23 mouse cellular contexts compared by ENCODE assay signal in the genomic region with DNA sequence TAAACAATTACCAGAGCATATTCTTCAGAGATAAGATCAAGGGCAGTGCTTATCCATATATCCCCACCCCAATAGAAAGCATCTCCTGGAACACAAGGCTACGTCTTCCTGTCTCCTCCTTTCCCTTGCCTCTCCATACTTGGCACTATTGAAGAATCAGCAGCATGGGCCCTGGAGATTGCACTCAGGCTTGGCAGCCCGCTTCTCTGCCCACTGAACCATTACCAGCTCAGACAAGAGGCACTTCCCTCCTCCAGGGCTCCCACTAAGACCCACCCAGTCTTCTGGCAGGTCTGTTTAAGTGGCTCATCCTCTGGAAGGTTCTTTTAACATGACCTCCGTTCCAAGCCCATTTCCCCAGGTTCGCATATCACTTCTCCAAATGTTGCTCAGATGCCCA. TPM values are rescaled to one million over a fixed set of nuclear protein-coding genes. Genes with fewer than 3 reads are reported as not detected.
DNase-seq lines count a peak whose midpoint lies in the region; ATAC-seq and TF ChIP-seq lines count a peak whose summit lies in the region.
"Had no signal": no experiment of that assay in that cellular context is flagged by ENCODE, and none has a peak within 500 bp of the region (broad histone marks: within the 10 kb centered on the region; RNA-seq: fewer than 3 reads in every experiment).

No protein-coding gene starts in this region.

- intact Hi-C loops in left cerebral cortex, adult 2 months (cut with DNase I): no loop called here

- no peak overlapping the region for H3K4me2 ChIP-seq in hindbrain, embryonic 13.5 days
- H3K4me2 ChIP-seq in hindbrain, embryonic 16.5 days (ENCODE audit: low read length): no peak overlapping the region
- H3K4me2 ChIP-seq in midbrain, postnatal 0 days (ENCODE audit: low read depth, low read length, poor library complexity, severe bottlenecking): no peak overlapping the region
- H3K4me2 ChIP-seq in kidney, embryonic 15.5 days: peak overlapping the region; percentile 16; the same call in 1 of the 2 replicates

- TF ChIP-seq CTCF in midbrain, postnatal 0 days (IDR thresholded peaks at IDR 0.05): no peak
- no peak for TF ChIP-seq CTCF in left cerebral cortex, adult 2 months (IDR thresholded peaks at IDR 0.05)

- no peak overlapping the region for H3K27ac ChIP-seq in hindbrain, embryonic 13.5 days
- H3K27ac ChIP-seq in hindbrain, embryonic 16.5 days (ENCODE audit: low read depth, low read length): no peak overlapping the region
- H3K27ac ChIP-seq in midbrain, postnatal 0 days (ENCODE audit: low read depth, low read length): no peak overlapping the region
- H3K27ac ChIP-seq in midbrain, embryonic 10.5 days (replicated peaks): no peak overlapping the region
- H3K27ac ChIP-seq in kidney, embryonic 15.5 days: peak overlapping the region; percentile 76
- H3K27ac ChIP-seq in left cerebral cortex, adult 2 months: no peak overlapping the region
- H3K27ac ChIP-seq: hindbrain, postnatal 0 days; liver, embryonic 13.5 days; neural tube, embryonic 15.5 days had no signal

- H3K36me3 ChIP-seq in hindbrain, embryonic 13.5 days: peaks cover 3% of the 10 kb centered on the region
- no peaks in the 10 kb centered on the region for H3K36me3 ChIP-seq in hindbrain, embryonic 16.5 days (ENCODE audit: control insufficient read depth, insufficient read depth, low read length)
- no peaks in the 10 kb centered on the region for H3K36me3 ChIP-seq in midbrain, postnatal 0 days (ENCODE audit: insufficient read depth, low read length)
- H3K36me3 ChIP-seq in midbrain, embryonic 10.5 days: peaks cover 12% of the 10 kb centered on the region
- H3K36me3 ChIP-seq in kidney, embryonic 15.5 days: peaks cover 11% of the 10 kb centered on the region

- ATAC-seq in hindbrain, embryonic 13.5 days (ENCODE audit: low FRiP score): no peak
- no peak for ATAC-seq in hindbrain, embryonic 16.5 days
- ATAC-seq in midbrain, postnatal 0 days (ENCODE audit: low FRiP score): no peak
- ATAC-seq in kidney, embryonic 15.5 days (replicated peaks; ENCODE audit: low FRiP score): no peak
- ATAC-seq: hindbrain, postnatal 0 days had no signal

- no peak overlapping the region for H3K4me3 ChIP-seq in hindbrain, embryonic 13.5 days
- H3K4me3 ChIP-seq in hindbrain, embryonic 16.5 days (ENCODE audit: low read length): no peak overlapping the region
- H3K4me3 ChIP-seq in midbrain, postnatal 0 days (ENCODE audit: low read depth, low read length): no peak overlapping the region
- no peak overlapping the region for H3K4me3 ChIP-seq in midbrain, embryonic 10.5 days
- no peak overlapping the region for H3K4me3 ChIP-seq in kidney, embryonic 15.5 days (replicated peaks)
- no peak overlapping the region for H3K4me3 ChIP-seq in left cerebral cortex, adult 2 months
- H3K4me3 ChIP-seq: liver, embryonic 13.5 days; neural tube, embryonic 15.5 days had no signal

- no peaks in the 10 kb centered on the region for H3K9me3 ChIP-seq in hindbrain, embryonic 13.5 days
- no peaks in the 10 kb centered on the region for H3K9me3 ChIP-seq in hindbrain, embryonic 16.5 days (ENCODE audit: control insufficient read depth, low read length)
- H3K9me3 ChIP-seq in midbrain, postnatal 0 days (ENCODE audit: low read length): no peaks in the 10 kb centered on the region
- no peaks in the 10 kb centered on the region for H3K9me3 ChIP-seq in midbrain, embryonic 10.5 days (replicated peaks)
- no peaks in the 10 kb centered on the region for H3K9me3 ChIP-seq in kidney, embryonic 15.5 days (replicated peaks)
- H3K9me3 ChIP-seq: liver, embryonic 13.5 days; megakaryocyte, embryonic 14.5 days; neural tube, embryonic 15.5 days had no signal

- H3K27me3 ChIP-seq in hindbrain, embryonic 13.5 days: no peaks in the 10 kb centered on the region
- H3K27me3 ChIP-seq in hindbrain, embryonic 16.5 days (replicated peaks; ENCODE audit: control insufficient read depth, insufficient read depth, low read length): no peaks in the 10 kb centered on the region
- H3K27me3 ChIP-seq in midbrain, postnatal 0 days (ENCODE audit: insufficient read depth, low read length): no peaks in the 10 kb centered on the region
- 0 out of 2 replicates have a peak, but pooled peaks cover 7% of the 10 kb centered on the region for H3K27me3 ChIP-seq in midbrain, embryonic 10.5 days (ENCODE audit: low read depth, poor library complexity, severe bottlenecking)
- no peaks in the 10 kb centered on the region for H3K27me3 ChIP-seq in kidney, embryonic 15.5 days
- H3K27me3 ChIP-seq: liver, embryonic 13.5 days; neural tube, embryonic 15.5 days had no signal

- no peak for DNase-seq in midbrain, postnatal 0 days (ENCODE audit: low spot score)
- no peak for DNase-seq in midbrain, embryonic 10.5 days (ENCODE audit: low spot score)
- DNase-seq in kidney, postnatal 36 days: peak; percentile 59 to 65
- DNase-seq in left cerebral cortex, adult 2 months (ENCODE audit: extremely low spot score in 1 of 2, low spot score in 2 of 2): no peak
- no peak for DNase-seq in frontal cortex, postnatal 10 days (ENCODE audit: low spot score in 2 of 2)
- DNase-seq: cerebellum, postnatal 36 days; gastrocnemius, postnatal 25 days; heart, postnatal 36 days; layer of hippocampus, postnatal 36 days; liver, embryonic 13.5 days; retina, postnatal 1 day; thymus, adult 18-20 months had no signal

- 90% methylated on average over 4 of the region's 4 CpGs for WGBS in hindbrain, embryonic 13.5 days
- WGBS in hindbrain, embryonic 16.5 days: 75% methylated on average over 4 of the region's 4 CpGs
- 71% methylated on average over 4 of the region's 4 CpGs for WGBS in midbrain, postnatal 0 days
- 77% methylated on average over 4 of the region's 4 CpGs for WGBS in midbrain, embryonic 10.5 days
- WGBS in kidney, embryonic 15.5 days: 53% methylated on average over 4 of the region's 4 CpGs

- peaks cover 33% of the 10 kb centered on the region for H3K4me1 ChIP-seq in hindbrain, embryonic 13.5 days (replicated peaks)
- H3K4me1 ChIP-seq in hindbrain, embryonic 16.5 days (ENCODE audit: control insufficient read depth, insufficient read depth, low read depth, low read length): peaks cover 18% of the 10 kb centered on the region
- peaks cover 11% of the 10 kb centered on the region; the same call in 1 of the 2 replicates for H3K4me1 ChIP-seq in midbrain, postnatal 0 days (ENCODE audit: insufficient read depth, low read length)
- H3K4me1 ChIP-seq in midbrain, embryonic 10.5 days: peaks cover 34% of the 10 kb centered on the region
- H3K4me1 ChIP-seq in kidney, embryonic 15.5 days: peaks cover 41% of the 10 kb centered on the region

- 0 out of 2 replicates have a peak overlapping the region, but pooled peaks have one; percentile 89 for H3K9ac ChIP-seq in hindbrain, embryonic 13.5 days
- no peak overlapping the region for H3K9ac ChIP-seq in hindbrain, embryonic 16.5 days (ENCODE audit: low read depth, low read length)
- peak overlapping the region; percentile 82; the same call in 1 of the 2 replicates for H3K9ac ChIP-seq in midbrain, postnatal 0 days (replicated peaks; ENCODE audit: low read length, poor library complexity, severe bottlenecking)
- H3K9ac ChIP-seq in kidney, embryonic 15.5 days: 0 out of 2 replicates have a peak overlapping the region, but pooled peaks have one; percentile 21
- H3K9ac ChIP-seq: neural tube, embryonic 15.5 days had no signal

RNA-seq across cellular contexts. Expression of a gene that starts 1.6 kb away (rescaled TPM):
- polyA plus RNA-seq in hindbrain, embryonic 13.5 days (2015; fragmentation: Nextera tagmentation; extraction: Ambion mirVana): 0.25 and 0.65 TPM in 2 replicates
- 0.48 and 0.51 TPM in 2 replicates for polyA plus RNA-seq in hindbrain, embryonic 16.5 days (2015; fragmentation: Nextera tagmentation; extraction: Ambion mirVana)
- total RNA-seq in midbrain, postnatal 0 days (2014; rRNA removed): not detected in 2 replicates
- polyA plus RNA-seq in midbrain, postnatal 0 days (2015; fragmentation: Nextera tagmentation; extraction: Ambion mirVana): 0.33 and 0.44 TPM in 2 replicates
- polyA plus RNA-seq in midbrain, embryonic 10.5 days (2016; fragmentation: Nextera tagmentation; extraction: Ambion mirVana): 0.41 TPM in 1 of 2 replicates, not detected in the other
- 0.17 and 0.39 TPM in 2 replicates for polyA plus RNA-seq in kidney, embryonic 15.5 days (2015; fragmentation: Nextera tagmentation; extraction: Ambion mirVana)
- total RNA-seq in left cerebral cortex, adult 2 months (2021): not detected
- total RNA-seq: ES-E14; gastrocnemius, postnatal 25 days; heart, postnatal 36 days; layer of hippocampus, adult 18-20 months; layer of hippocampus, postnatal 36 days had no signal
- polyA plus RNA-seq: erythroblast, embryonic 14.5 days; limb, embryonic 11.5 days; liver, embryonic 13.5 days had no signal

RNA-seq across cellular contexts. Expression of a gene that starts 1.7 kb away (rescaled TPM):
- polyA plus RNA-seq in hindbrain, embryonic 13.5 days (2015; fragmentation: Nextera tagmentation; extraction: Ambion mirVana): 593 and 594 TPM in 2 replicates
- polyA plus RNA-seq in hindbrain, embryonic 16.5 days (2015; fragmentation: Nextera tagmentation; extraction: Ambion mirVana): 670 and 701 TPM in 2 replicates
- total RNA-seq in midbrain, postnatal 0 days (2014; rRNA removed): 158 and 172 TPM in 2 replicates
- polyA plus RNA-seq in midbrain, postnatal 0 days (2015; fragmentation: Nextera tagmentation; extraction: Ambion mirVana): 656 and 707 TPM in 2 replicates
- polyA plus RNA-seq in midbrain, embryonic 10.5 days (2016; fragmentation: Nextera tagmentation; extraction: Ambion mirVana): 616 and 619 TPM in 2 replicates
- 568 and 588 TPM in 2 replicates for polyA plus RNA-seq in kidney, embryonic 15.5 days (2015; fragmentation: Nextera tagmentation; extraction: Ambion mirVana)
- 100 to 1,000 TPM; 379 to 386 TPM for total RNA-seq in left cerebral cortex, adult 2 months (2021)

RNA-seq across cellular contexts. Expression of a gene that starts 30.1 kb away (rescaled TPM):
- polyA plus RNA-seq in hindbrain, embryonic 13.5 days (2015; fragmentation: Nextera tagmentation; extraction: Ambion mirVana): 88.0 and 90.6 TPM in 2 replicates
- polyA plus RNA-seq in hindbrain, embryonic 16.5 days (2015; fragmentation: Nextera tagmentation; extraction: Ambion mirVana): 59.7 and 65.9 TPM in 2 replicates
- total RNA-seq in midbrain, postnatal 0 days (2014; rRNA removed): 85.2 and 123 TPM in 2 replicates
- polyA plus RNA-seq in midbrain, postnatal 0 days (2015; fragmentation: Nextera tagmentation; extraction: Ambion mirVana): 52.5 and 58.8 TPM in 2 replicates
- polyA plus RNA-seq in midbrain, embryonic 10.5 days (2016; fragmentation: Nextera tagmentation; extraction: Ambion mirVana): 14.0 and 26.1 TPM in 2 replicates
- 0.55 and 1.2 TPM in 2 replicates for polyA plus RNA-seq in kidney, embryonic 15.5 days (2015; fragmentation: Nextera tagmentation; extraction: Ambion mirVana)
- total RNA-seq in left cerebral cortex, adult 2 months (2021): 100 to 1,000 TPM in 1 of 2 experiments, 10 to 100 TPM in 1; 97.9 to 109 TPM
- total RNA-seq: heart, postnatal 36 days had no signal
- polyA plus RNA-seq: erythroblast, embryonic 14.5 days; limb, embryonic 11.5 days; liver, embryonic 13.5 days; myocyte had no signal

RNA-seq across cellular contexts. Expression of a gene that starts 32.3 kb away (rescaled TPM):
- polyA plus RNA-seq in hindbrain, embryonic 13.5 days (2015; fragmentation: Nextera tagmentation; extraction: Ambion mirVana): 80.6 and 80.8 TPM in 2 replicates
- 90.3 and 93.5 TPM in 2 replicates for polyA plus RNA-seq in hindbrain, embryonic 16.5 days (2015; fragmentation: Nextera tagmentation; extraction: Ambion mirVana)
- total RNA-seq in midbrain, postnatal 0 days (2014; rRNA removed): 44.9 and 67.3 TPM in 2 replicates
- polyA plus RNA-seq in midbrain, postnatal 0 days (2015; fragmentation: Nextera tagmentation; extraction: Ambion mirVana): 99.2 and 100 TPM in 2 replicates
- polyA plus RNA-seq in midbrain, embryonic 10.5 days (2016; fragmentation: Nextera tagmentation; extraction: Ambion mirVana): 64.1 and 65.9 TPM in 2 replicates
- 64.2 and 68.1 TPM in 2 replicates for polyA plus RNA-seq in kidney, embryonic 15.5 days (2015; fragmentation: Nextera tagmentation; extraction: Ambion mirVana)
- 10 to 100 TPM; 18.3 to 18.4 TPM for total RNA-seq in left cerebral cortex, adult 2 months (2021)

Comparison
In these comparisons a context has a peak if more than half of its experiments do, and no peak if none do; other contexts are left out.
1. DNase-seq: peak in kidney, postnatal 36 days (2 of 2); none in midbrain, postnatal 0 days (single experiment), midbrain, embryonic 10.5 days (single experiment), left cerebral cortex, adult 2 months (0 of 2) and frontal cortex, postnatal 10 days (0 of 2).